Mouse (Mus musculus) left cerebral cortex, postnatal 36 days (tissue): ENCODE data around the gene Abcg4. TPM values are rescaled to one million over a fixed set of nuclear protein-coding genes. Genes with fewer than 3 reads are reported as not detected.

Experiments
- microRNA-seq: library from miRNA; unstranded; fragments of <30 nt; microRNA quantifications from one replicate; pipeline ENCODE4 v1.2.0, GENCODE M21; 2022
- total RNA-seq, 2 experiments: library from RNA; stranded (reverse); gene quantifications; 2 replicates each; pipeline ENCODE4 v1.2.3; 2021

The Abcg4 gene
- total RNA-seq, 2 experiments from 2014 or later, result 56.6 to 65.0 TPM

Small RNAs within 50 kb of the gene (microRNA-seq; reads per million reads assigned to microRNA genes)
- gene Gm44335, result not detected

Other genes starting within 250 kb of the Abcg4 start
- 100 to 1,000 TPM; 821 to 972 TPM for gene Thy1, start 245.2 kb downstream of the Abcg4 start, total RNA-seq
- 100 to 1,000 TPM; 110 to 113 TPM for gene Usp2, start 221.6 kb downstream of the Abcg4 start, total RNA-seq
- under 1 TPM in 1 of 2 experiments, not detected in 1; 0.22 TPM for gene Mfrp, start 186.9 kb downstream of the Abcg4 start, total RNA-seq
- gene C1qtnf5, start 181.4 kb downstream of the Abcg4 start, total RNA-seq, result 10 to 100 TPM; 15.1 to 19.3 TPM
- 1 to 10 TPM in 1 of 2 experiments, not detected in 1; 1.0 TPM for gene Gm49380, start 175.1 kb downstream of the Abcg4 start, total RNA-seq
- 10 to 100 TPM; 29.2 to 35.7 TPM for gene Rnf26, start 175.1 kb downstream of the Abcg4 start, total RNA-seq
- gene Mcam, start 154.1 kb downstream of the Abcg4 start, total RNA-seq, result 10 to 100 TPM; 14.9 to 18.4 TPM
- gene Cbl, start 54.6 kb downstream of the Abcg4 start, total RNA-seq, result 10 to 100 TPM; 45.2 to 65.1 TPM
- gene Ccdc153, start 47.9 kb downstream of the Abcg4 start, total RNA-seq, result 1 to 10 TPM; 1.3 to 2.7 TPM
- under 1 TPM; 0.57 to 0.82 TPM for gene Pdzd3, start 37.1 kb downstream of the Abcg4 start, total RNA-seq
- 10 to 100 TPM; 12.1 to 14.1 TPM for gene Nlrx1, start 20.0 kb downstream of the Abcg4 start, total RNA-seq
- 10 to 100 TPM; 24.4 to 31.8 TPM for gene Hinfp, start 17.1 kb upstream of the Abcg4 start, total RNA-seq
- 100 to 1,000 TPM; 213 to 219 TPM for gene C2cd2l, start 31.7 kb upstream of the Abcg4 start, total RNA-seq
- 10 to 100 TPM; 12.3 to 15.8 TPM for gene Dpagt1, start 37.4 kb upstream of the Abcg4 start, total RNA-seq
- 10 to 100 TPM; 53.2 to 62.5 TPM for gene H2afx, start 46.1 kb upstream of the Abcg4 start, total RNA-seq
- 10 to 100 TPM; 17.9 to 18.0 TPM for gene Hmbs, start 55.6 kb upstream of the Abcg4 start, total RNA-seq
- gene Vps11, start 73.1 kb upstream of the Abcg4 start, total RNA-seq, result 10 to 100 TPM; 52.5 to 55.5 TPM
- 100 to 1,000 TPM; 113 to 146 TPM for gene Hyou1, start 90.9 kb upstream of the Abcg4 start, total RNA-seq
- gene Slc37a4, start 108.2 kb upstream of the Abcg4 start, total RNA-seq, result 10 to 100 TPM; 27.6 to 33.4 TPM
- gene Rps25, start 118.5 kb upstream of the Abcg4 start, total RNA-seq, result 100 to 1,000 TPM; 631 to 695 TPM
- 10 to 100 TPM; 67.0 to 69.5 TPM for gene Trappc4, start 119.0 kb upstream of the Abcg4 start, total RNA-seq
- gene Ccdc84, start 130.0 kb upstream of the Abcg4 start, total RNA-seq, result 10 to 100 TPM; 17.6 to 20.7 TPM
- gene Foxr1, start 152.5 kb upstream of the Abcg4 start, total RNA-seq, result not detected
- gene Upk2, start 166.4 kb upstream of the Abcg4 start, total RNA-seq, result not detected
- 10 to 100 TPM; 58.1 to 70.0 TPM for gene Bcl9l, start 194.2 kb upstream of the Abcg4 start, total RNA-seq